Mouse (Mus musculus): Measurements from ENCODE around the gene Psmb9.

Gene Psmb9

GRCm38 (mm10) chr17:34205746-34206176 lies 18.2 kb upstream of the Psmb9 start:
- DNase-seq (ENCODE audit: low read depth) = peak; percentile 85

- DNase-seq (ENCODE audit: low read depth) = peak; percentile 64
Observed at GRCm38 (mm10) chr17:34205021-34205745, 17.6 kb upstream of the Psmb9 start.

- peak; percentile 96 for DNase-seq (ENCODE audit: low read depth)
Observed at GRCm38 (mm10) chr17:34204303-34205010, 16.9 kb upstream of the Psmb9 start.

GRCm38 (mm10) chr17:34203444-34203843 lies 15.9 kb upstream of the Psmb9 start, which contains the start of gene Tap2:
Gene Tap2, plus strand, starts transcription at chr17:34203527.
- DNase-seq (ENCODE audit: low read depth) = peak; percentile 85

- DNase-seq (ENCODE audit: low read depth) = no peak
Observed at GRCm38 (mm10) chr17:34202760-34203442, 15.3 kb upstream of the Psmb9 start.

- peak; percentile 80 for DNase-seq (ENCODE audit: low read depth)
Observed at GRCm38 (mm10) chr17:34201506-34202055, 14.0 kb upstream of the Psmb9 start.

- peak; percentile 67 for DNase-seq (ENCODE audit: low read depth)
Observed at GRCm38 (mm10) chr17:34200772-34201505, 13.4 kb upstream of the Psmb9 start.

GRCm38 (mm10) chr17:34200047-34200446 lies 12.5 kb upstream of the Psmb9 start:
- DNase-seq (ENCODE audit: low read depth) = no peak

- no peak for DNase-seq (ENCODE audit: low read depth)
Observed at GRCm38 (mm10) chr17:34199050-34199619, 11.6 kb upstream of the Psmb9 start.

GRCm38 (mm10) chr17:34198521-34198912 lies 11.0 kb upstream of the Psmb9 start:
- no peak for DNase-seq (ENCODE audit: low read depth)

GRCm38 (mm10) chr17:34197904-34198520 lies 10.4 kb upstream of the Psmb9 start:
- DNase-seq (ENCODE audit: low read depth) = peak; percentile 93

GRCm38 (mm10) chr17:34196941-34197894 lies 9.7 kb upstream of the Psmb9 start, which contains the start of gene Psmb8:
Gene Psmb8, plus strand, starts transcription at chr17:34197721.
- peak; percentile 94 for DNase-seq (ENCODE audit: low read depth)

GRCm38 (mm10) chr17:34196491-34196890 lies 8.9 kb upstream of the Psmb9 start:
- peak; percentile 88 for DNase-seq (ENCODE audit: low read depth)

- no peak for DNase-seq (ENCODE audit: low read depth)
Observed at GRCm38 (mm10) chr17:34194723-34195122, 7.2 kb upstream of the Psmb9 start.

- no peak for DNase-seq (ENCODE audit: low read depth)
Observed at GRCm38 (mm10) chr17:34193468-34193867, 5.9 kb upstream of the Psmb9 start.

GRCm38 (mm10) chr17:34192852-34193251 lies 5.3 kb upstream of the Psmb9 start:
- no peak for DNase-seq (ENCODE audit: low read depth)

- DNase-seq (ENCODE audit: low read depth) = peak; percentile 58
Observed at GRCm38 (mm10) chr17:34188986-34189385, 1.4 kb upstream of the Psmb9 start.

- DNase-seq (ENCODE audit: low read depth) = peak; percentile 62
Observed at GRCm38 (mm10) chr17:34188010-34188409, 446 bp upstream of the Psmb9 start.

- no peak for DNase-seq (ENCODE audit: low read depth)
Observed at GRCm38 (mm10) chr17:34186885-34187260, 691 bp downstream of the Psmb9 start.

GRCm38 (mm10) chr17:34185526-34185925 lies 2.0 kb downstream of the Psmb9 start:
- DNase-seq (ENCODE audit: low read depth) = no peak
